Mouse (Mus musculus): ENCODE results near the gene Fam122b.

The Fam122b gene

DNA sequence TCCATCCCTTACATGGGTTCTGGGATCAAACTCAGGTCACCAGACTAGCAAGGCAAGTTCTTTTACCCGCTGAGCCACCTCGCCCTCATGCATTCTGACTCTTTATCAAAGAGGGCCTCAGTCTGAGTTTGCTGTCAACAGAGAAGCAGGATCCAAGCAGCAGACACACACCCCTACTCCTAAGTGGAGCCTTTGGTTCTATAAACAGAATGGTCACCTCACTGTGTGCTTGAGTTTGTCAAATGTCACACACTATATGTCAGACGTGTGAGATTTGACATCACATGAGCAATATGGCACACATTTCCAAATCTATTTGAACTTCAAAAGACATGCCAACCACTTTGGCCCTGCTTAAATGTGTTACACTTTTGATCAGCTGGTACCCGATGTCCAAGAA lies 71.9 kb downstream of the Fam122b start:
- DNase-seq (ENCODE audit: low read depth, low spot score) = no peak

DNA sequence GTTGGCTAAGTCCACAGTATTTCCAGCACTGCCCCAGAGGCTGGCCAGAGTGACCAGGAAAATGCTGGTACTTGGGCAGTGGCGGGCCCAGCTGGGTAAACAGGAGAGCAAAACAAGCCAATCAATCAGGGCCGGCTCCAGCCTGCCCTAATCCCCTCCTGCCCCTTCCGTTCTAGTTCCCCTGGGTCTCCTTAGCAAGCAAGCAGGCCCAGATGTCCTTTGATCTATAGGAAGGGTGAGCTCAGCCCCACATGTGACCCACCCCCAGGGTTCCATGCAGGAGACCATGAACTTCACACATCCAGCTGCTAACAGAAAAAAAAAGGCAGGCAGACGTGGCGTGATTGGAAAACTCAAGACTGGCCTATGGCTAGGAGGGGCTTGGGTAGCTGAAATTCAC lies 73.2 kb downstream of the Fam122b start:
- DNase-seq (ENCODE audit: low read depth, low spot score) = no peak
